Mouse (Mus musculus) embryonic fibroblast, embryonic 13.5 days (primary cell): ENCODE measurements around the gene Brwd1.

Experiments
- CTCF ChIP-seq: IDR thresholded peaks from 2 replicates; pipeline ENCODE4 v1.5.1; 2011; ENCODE audit warnings: mild to moderate bottlenecking, control low read depth, low read length, moderate library complexity, borderline replicate concordance; ENCODE audit not compliant: insufficient read depth
- POLR2A ChIP-seq: IDR thresholded peaks from 2 replicates; pipeline ENCODE4 v1.6.1; 2011; ENCODE audit warnings: low read depth, mild to moderate bottlenecking, control low read depth, low read length, moderate library complexity

- no peak for TF ChIP-seq CTCF
- TF ChIP-seq POLR2A: no peak
Observed at GRCm38 (mm10) chr16:96126684-96127171, 44.4 kb upstream of the Brwd1 start.
